Mouse (Mus musculus) liver, postnatal 0 days (tissue): Measurements from ENCODE around the gene Gm3435. TPM values are rescaled to one million over a fixed set of nuclear protein-coding genes. Genes with fewer than 3 reads are reported as not detected.

ENCODE experiments used
- ATAC-seq: fragments of 200-750 bp; cut with Nextera tagmentation; 2 replicates; pipeline ENCODE4 v1.8.0; 2017; ENCODE audit warnings: mild to moderate bottlenecking, moderate library complexity
- DNase-seq: peaks from one replicate; pipeline ENCODE4 v3.0.0-alpha.2; 2016
- H3K27ac ChIP-seq: fragments of 300-500 bp; sonication (generic); 2 replicates; pipeline ENCODE4 v1.5.1; 2014; ENCODE audit warnings: antibody characterized with exemption, moderate library complexity, mild to moderate bottlenecking, low read depth
- H3K27me3 ChIP-seq: fragments of 300-500 bp; sonication (generic); 2 replicates; pipeline ENCODE4 v1.6.1; 2014; ENCODE audit warnings: low read length, control low read depth, mixed read lengths; ENCODE audit not compliant: insufficient read depth
- H3K36me3 ChIP-seq: fragments of 300-500 bp; sonication (generic); replicated peaks from 2 replicates; pipeline ENCODE4 v1.6.1; 2014; ENCODE audit warnings: mild to moderate bottlenecking, control low read depth, low read length, moderate library complexity, mixed read lengths; ENCODE audit not compliant: insufficient read depth
- H3K4me1 ChIP-seq: fragments of 300-500 bp; sonication (generic); 2 replicates; pipeline ENCODE4 v1.6.1; 2014; ENCODE audit warnings: antibody characterized with exemption, mild to moderate bottlenecking, control low read depth; ENCODE audit not compliant: insufficient read depth
- H3K4me2 ChIP-seq: fragments of 300-500 bp; sonication (generic); 2 replicates; pipeline ENCODE4 v1.6.1; 2014; ENCODE audit warnings: low read depth, mild to moderate bottlenecking, low read length, moderate library complexity, mixed read lengths
- H3K4me3 ChIP-seq: fragments of 300-500 bp; sonication (generic); 2 replicates; pipeline ENCODE4 v1.5.1; 2014; ENCODE audit warnings: low read depth, low read length
- H3K9ac ChIP-seq: fragments of 300-500 bp; sonication (generic); replicated peaks from 2 replicates; pipeline ENCODE4 v1.6.1; 2014; ENCODE audit warnings: mild to moderate bottlenecking, moderate library complexity
- H3K9me3 ChIP-seq: fragments of 300-500 bp; sonication (generic); 2 replicates; pipeline ENCODE4 v1.6.1; 2016; ENCODE audit warnings: mild to moderate bottlenecking, control low read depth, low read length, mixed read lengths
- CTCF ChIP-seq: sonication (generic); IDR thresholded peaks from 2 replicates; pipeline ENCODE4 v1.5.1; 2016; ENCODE audit warnings: antibody characterized with exemption, low read depth
- EP300 ChIP-seq: IDR thresholded peaks from 2 replicates; pipeline ENCODE4 v1.6.1; 2016; ENCODE audit warnings: antibody characterized with exemption, low read depth, mild to moderate bottlenecking
- WGBS: fragments of 180-500 bp; shearing (Covaris S2); extraction: QIAGEN DNeasy Blood & Tissue Kit; methylation state at CpG from one replicate; pipeline ENCODE4 v1.1.7; 2014; ENCODE audit not compliant: insufficient replicate concordance; 5-methylcytosine and 5-hydroxymethylcytosine counted together
- polyA plus RNA-seq: library from polyadenylated mRNA; unstranded; fragments of >200 nt; fragmentation: Nextera tagmentation; extraction: Ambion mirVana; gene quantifications from 2 replicates; pipeline ENCODE4 v1.2.1, GENCODE M21; 2015

Gm3435 gene
- polyA plus RNA-seq, 1 experiment from 2014 or later = 2.7 TPM

GRCm38 (mm10) chr17:15055925-15056324, 45.9 kb downstream of the Gm3435 start:
- H3K27me3 ChIP-seq = no peaks in the 10 kb centered on the region
- DNase-seq = no peak
- WGBS = 71% methylated on average over 4 of the region's 4 CpGs
- H3K36me3 ChIP-seq = peaks cover 33% of the 10 kb centered on the region
- TF ChIP-seq CTCF (no peak), EP300 (no peak)
- H3K9ac ChIP-seq = no peak overlapping the region
- no peak for ATAC-seq
- no peak overlapping the region for H3K27ac ChIP-seq
- no peak overlapping the region for H3K4me2 ChIP-seq
- H3K4me1 ChIP-seq = no peaks in the 10 kb centered on the region
- H3K9me3 ChIP-seq = no peaks in the 10 kb centered on the region
- no peak overlapping the region for H3K4me3 ChIP-seq

GRCm38 (mm10) chr17:15058161-15058591, 48.2 kb downstream of the Gm3435 start:
- H3K4me1 ChIP-seq = no peaks in the 10 kb centered on the region
- H3K27me3 ChIP-seq = no peaks in the 10 kb centered on the region
- H3K4me2 ChIP-seq = no peak overlapping the region
- ATAC-seq (peak; percentile 20; the same call in 1 of the 2 replicates), DNase-seq (no peak)
- H3K27ac ChIP-seq = no peak overlapping the region
- no peak overlapping the region for H3K4me3 ChIP-seq
- TF ChIP-seq EP300 = no peak
- no peak for TF ChIP-seq CTCF
- no peaks in the 10 kb centered on the region for H3K9me3 ChIP-seq
- 71% methylated on average over 5 of the region's 5 CpGs for WGBS
- H3K9ac ChIP-seq = no peak overlapping the region
- peaks cover 48% of the 10 kb centered on the region for H3K36me3 ChIP-seq

- ATAC-seq (no peak), DNase-seq (no peak)
- Histone ChIP-seq H3K9me3 (no peaks in the 10 kb centered on the region), H3K36me3 (peaks cover 49% of the 10 kb centered on the region), H3K4me3 (no peak overlapping the region), H3K27me3 (no peaks in the 10 kb centered on the region), H3K4me1 (no peaks in the 10 kb centered on the region), H3K9ac (no peak overlapping the region), H3K27ac (no peak overlapping the region), H3K4me2 (no peak overlapping the region)
- WGBS = 93% methylated on average over 14 of the region's 14 CpGs
- no peak for TF ChIP-seq CTCF
- TF ChIP-seq EP300 = no peak
These were observed 49.7 kb downstream of the Gm3435 start for GRCm38 (mm10) chr17:15059646-15060045.

- Histone ChIP-seq H3K9ac (no peak overlapping the region), H3K4me2 (no peak overlapping the region), H3K27me3 (no peaks in the 10 kb centered on the region), H3K4me3 (no peak overlapping the region), H3K9me3 (no peaks in the 10 kb centered on the region), H3K36me3 (peaks cover 52% of the 10 kb centered on the region), H3K4me1 (no peaks in the 10 kb centered on the region), H3K27ac (no peak overlapping the region)
- 83% methylated on average over 6 of the region's 6 CpGs for WGBS
- DNase-seq (no peak), ATAC-seq (no peak)
- no peak for TF ChIP-seq EP300
- no peak for TF ChIP-seq CTCF
These were observed 50.4 kb downstream of the Gm3435 start for GRCm38 (mm10) chr17:15060356-15060755.

- Histone ChIP-seq H3K4me1 (peaks cover 12% of the 10 kb centered on the region; the same call in 1 of the 2 replicates), H3K27me3 (no peaks in the 10 kb centered on the region), H3K27ac (no peak overlapping the region), H3K9ac (no peak overlapping the region), H3K9me3 (no peaks in the 10 kb centered on the region), H3K4me2 (no peak overlapping the region), H3K4me3 (no peak overlapping the region), H3K36me3 (peaks cover 22% of the 10 kb centered on the region)
- ATAC-seq (peak; percentile 46; the same call in 1 of the 2 replicates), DNase-seq (peak; percentile 60)
- 44% methylated on average over 13 of the region's 13 CpGs for WGBS
- peak; percentile 79 for TF ChIP-seq CTCF
- no peak for TF ChIP-seq EP300
These were observed 55.5 kb downstream of the Gm3435 start for GRCm38 (mm10) chr17:15065391-15066024.

- Histone ChIP-seq H3K36me3 (peaks cover 18% of the 10 kb centered on the region), H3K4me2 (no peak overlapping the region), H3K9me3 (no peaks in the 10 kb centered on the region), H3K27ac (no peak overlapping the region), H3K9ac (no peak overlapping the region), H3K4me3 (no peak overlapping the region), H3K27me3 (no peaks in the 10 kb centered on the region), H3K4me1 (peaks cover 12% of the 10 kb centered on the region; the same call in 1 of the 2 replicates)
- TF ChIP-seq CTCF = no peak
- no peak for TF ChIP-seq EP300
- WGBS = 67% methylated on average over 6 of the region's 6 CpGs
- DNase-seq = no peak
- no peak; the same call in 1 of the 2 replicates for ATAC-seq
These were observed 56.1 kb downstream of the Gm3435 start for GRCm38 (mm10) chr17:15066066-15066465.
